Mouse (Mus musculus) forelimb bud, embryonic 11.5 days (tissue): ENCODE measurements at regions not wholly inside any gene's neighbourhood (a gene's known extent, or its start where the extent isn't known, plus 50 kb on each side); places are given as distances from the start of the nearest gene placed in this dataset.

Experiments used
- DNase-seq: peaks from one replicate; pipeline ENCODE4 v3.0.0-alpha.2; 2012; ENCODE audit warnings: low read depth, low spot score

DNA sequence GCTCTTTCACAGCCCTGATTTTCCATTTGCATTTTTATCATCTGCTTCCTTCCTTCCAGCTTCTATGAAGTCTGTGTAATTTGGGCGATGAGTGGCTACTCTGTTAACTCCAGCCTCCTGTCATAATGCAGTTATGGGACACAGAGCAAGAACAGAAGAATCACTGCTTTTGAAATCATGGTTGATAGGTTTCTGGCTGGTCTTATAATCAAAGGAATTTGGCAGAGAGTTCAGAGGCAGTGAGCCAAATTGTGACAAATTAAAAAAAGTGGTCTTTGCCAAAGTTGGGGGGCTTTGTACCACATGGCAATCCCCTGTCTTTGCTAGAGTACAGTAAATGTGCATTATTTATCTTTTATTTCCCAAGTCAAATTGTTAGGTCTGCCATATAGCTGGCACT is 1292.6 kb downstream of the Rapgef2 start:
- DNase-seq = no peak

GRCm38 (mm10) chr3:77944801-77945200 is 1341.5 kb downstream of the Rapgef2 start:
- no peak for DNase-seq

- DNase-seq = no peak
Observed at GRCm38 (mm10) chr3:77897244-77897643, 1389.1 kb downstream of the Rapgef2 start.

- no peak for DNase-seq
Observed at GRCm38 (mm10) chr3:77887634-77888033, 1398.7 kb downstream of the Rapgef2 start.

DNA sequence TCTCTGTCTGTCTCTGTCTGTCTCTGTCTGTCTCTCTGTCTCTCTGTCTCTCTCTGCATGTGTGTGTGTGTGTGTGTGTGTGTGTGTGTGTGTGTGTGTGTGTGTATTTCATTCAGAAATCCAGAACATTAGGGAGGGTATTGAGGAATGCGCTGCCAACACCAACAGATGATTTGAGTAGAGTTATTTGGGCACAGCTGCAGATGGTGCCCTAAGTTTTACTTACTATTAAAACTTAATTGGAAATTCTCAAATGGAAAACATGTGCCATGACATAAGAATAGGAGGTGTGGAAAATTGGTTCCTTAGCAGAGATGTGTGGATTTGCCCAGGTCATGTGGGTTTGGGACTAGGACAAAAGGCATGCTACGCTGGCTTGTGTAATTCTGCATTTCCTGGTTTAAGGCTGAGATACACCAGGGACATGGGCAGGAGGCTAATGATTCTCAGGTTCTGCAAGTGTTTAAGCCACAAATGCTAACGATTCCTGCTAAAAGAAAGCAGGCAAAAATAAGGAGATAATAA is 1437.5 kb downstream of the Rapgef2 start:
- peak; percentile 21 for DNase-seq

DNA sequence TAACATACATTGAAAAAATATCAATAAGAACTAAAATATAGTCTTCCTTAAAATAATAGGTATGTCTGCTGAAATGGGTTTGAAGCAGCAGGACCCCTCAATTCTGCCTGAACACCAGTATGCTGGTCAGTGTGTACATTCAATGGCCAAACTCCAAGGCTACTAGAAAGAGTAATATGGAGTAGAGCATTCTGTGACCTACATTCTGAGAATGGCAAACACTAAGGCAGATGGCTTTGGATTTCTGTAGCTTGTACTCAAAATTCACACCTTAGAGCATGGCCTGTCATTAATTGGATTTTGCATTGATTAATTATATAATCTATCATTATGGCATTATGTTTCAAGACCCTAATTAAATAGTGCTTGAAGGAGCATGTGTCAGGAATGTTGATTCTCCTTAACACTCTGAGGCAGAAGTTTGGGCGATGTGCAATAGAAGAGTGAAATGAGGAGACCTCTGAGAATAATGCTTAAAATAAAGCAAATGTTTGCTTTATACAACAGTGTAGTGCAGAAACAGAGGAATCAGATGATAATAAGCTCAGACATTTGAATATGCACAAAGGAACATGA is 1454.0 kb downstream of the Rapgef2 start:
- DNase-seq = no peak

DNA sequence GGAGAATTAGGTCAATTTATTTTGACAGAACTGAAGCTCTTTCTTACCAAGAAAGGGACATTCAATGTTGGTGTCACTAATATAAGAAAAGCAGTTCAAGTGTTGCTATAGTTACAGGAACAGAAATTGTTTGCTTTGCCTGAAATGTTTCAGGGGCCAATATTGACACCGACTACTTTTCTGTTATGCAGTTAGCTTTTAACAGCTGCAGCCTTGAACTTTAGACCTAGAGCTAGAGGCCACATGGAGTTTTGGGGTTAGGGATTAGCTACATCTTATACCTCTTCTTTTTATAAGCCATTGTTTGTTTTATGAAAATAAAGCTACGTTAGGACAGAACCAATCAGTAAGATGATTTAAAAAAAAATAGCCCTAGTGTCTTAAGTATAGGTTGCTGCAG is 1454.6 kb downstream of the Rapgef2 start:
- no peak for DNase-seq

DNA sequence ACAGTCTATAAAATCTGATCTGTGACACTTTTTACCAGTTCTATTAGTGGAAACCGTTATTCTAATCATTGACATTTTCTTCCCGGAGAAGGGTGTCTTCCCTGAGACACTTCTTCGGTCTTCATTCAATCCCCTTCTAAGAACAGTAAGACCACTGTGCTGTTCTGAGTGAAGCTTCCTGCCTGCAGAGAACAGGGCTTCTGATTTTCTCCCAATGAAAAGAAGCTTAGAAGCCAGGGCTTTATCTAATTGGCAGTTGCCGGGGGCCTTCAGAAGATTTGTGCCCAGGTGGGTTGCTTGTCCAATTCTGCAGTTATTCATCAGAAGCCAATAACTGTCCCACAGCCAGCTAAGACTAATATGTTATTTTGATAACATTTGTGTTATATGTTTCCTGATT is 1455.1 kb downstream of the Rapgef2 start:
- DNase-seq = no peak

DNA sequence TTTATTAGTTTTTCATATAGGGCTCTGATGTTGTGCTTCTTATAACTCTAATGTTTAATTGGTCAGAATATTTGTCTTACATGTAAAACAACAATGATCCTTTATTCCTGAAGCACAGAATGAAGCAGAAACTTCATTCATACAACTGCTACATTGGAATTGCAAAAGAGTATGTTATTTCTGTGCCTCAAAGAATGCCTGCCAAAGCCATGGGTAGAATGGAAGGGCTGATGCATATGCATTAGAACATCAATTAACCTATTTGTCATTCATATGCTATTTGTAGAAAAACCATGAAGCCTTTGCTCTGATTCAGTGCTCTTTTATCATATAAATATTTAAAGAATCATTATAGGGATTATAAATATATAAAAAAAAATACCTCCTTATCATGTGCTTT is 1456.1 kb downstream of the Rapgef2 start:
- no peak for DNase-seq

GRCm38 (mm10) chr3:77800776-77801175 is 1485.5 kb downstream of the Rapgef2 start:
- no peak for DNase-seq

DNA sequence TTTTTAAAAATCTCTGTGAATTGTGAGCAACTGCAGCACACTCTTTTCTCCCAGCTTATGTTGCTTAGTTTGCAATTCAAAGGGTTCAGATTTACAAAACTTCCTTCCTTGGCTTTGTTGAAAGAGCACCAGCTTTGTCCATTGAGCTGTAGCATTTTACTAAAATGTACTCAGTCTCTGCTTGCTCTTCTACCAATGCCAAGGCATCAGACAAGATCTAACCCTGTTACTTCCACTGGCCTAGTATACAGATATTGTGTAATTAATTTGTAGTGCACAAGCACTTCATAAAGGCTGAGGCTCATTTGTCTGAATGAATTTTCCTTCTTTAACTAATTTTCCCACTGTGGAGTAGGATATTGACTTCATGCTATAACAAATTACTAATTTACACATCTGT is 1504.5 kb downstream of the Rapgef2 start:
- no peak for DNase-seq

DNA sequence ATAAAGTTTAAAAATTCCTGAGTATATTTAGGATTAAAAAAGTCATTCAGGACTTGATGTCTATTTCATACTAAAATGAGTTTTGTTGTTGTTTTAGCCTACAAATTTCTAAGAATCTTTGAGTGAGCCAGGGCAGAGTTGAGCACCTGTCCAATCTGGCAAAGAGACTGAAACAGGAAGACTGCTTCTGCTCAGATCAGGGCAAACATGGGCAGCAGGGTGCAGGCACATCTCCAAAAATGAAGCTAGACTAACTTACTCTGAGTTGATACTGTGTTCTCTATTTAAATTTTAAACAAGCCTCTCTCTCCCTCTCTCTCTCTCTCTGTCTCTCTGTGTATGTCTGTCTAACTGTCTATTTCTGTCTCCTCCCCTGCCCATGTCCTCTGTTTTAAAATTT is 1505.0 kb downstream of the Rapgef2 start:
- no peak for DNase-seq

DNA sequence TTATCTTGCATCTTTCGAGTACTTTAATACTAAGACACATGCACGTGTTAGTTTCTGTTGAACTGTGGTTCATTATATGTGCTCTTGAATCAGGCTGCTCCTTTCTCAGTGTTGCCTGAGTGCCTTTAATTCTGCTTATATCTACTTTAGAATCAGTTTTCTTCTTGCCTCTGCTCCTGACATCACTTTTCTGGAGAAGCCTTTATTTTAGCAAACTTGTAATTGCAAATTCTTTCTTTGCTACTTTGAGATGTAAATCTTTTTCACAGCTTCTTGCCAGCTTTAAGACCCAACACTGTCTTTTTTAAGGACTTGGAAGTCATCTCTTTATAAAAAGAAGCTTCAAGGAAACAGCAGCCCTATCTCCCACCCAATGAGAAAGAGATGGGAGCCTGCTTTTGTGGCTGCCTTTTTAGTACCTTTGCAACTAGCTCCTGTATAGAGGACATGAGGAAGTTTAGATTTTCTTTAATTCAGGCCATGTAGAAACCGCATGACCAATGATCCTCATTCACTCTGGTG is 1527.4 kb downstream of the Rapgef2 start:
- no peak for DNase-seq

- DNase-seq = no peak
Observed at GRCm38 (mm10) chr3:77758295-77758694, 1528.0 kb downstream of the Rapgef2 start.

- DNase-seq = no peak
Observed at GRCm38 (mm10) chr3:77742146-77742545, 1544.2 kb downstream of the Rapgef2 start.

- DNase-seq = no peak
Observed at GRCm38 (mm10) chr3:77717840-77718239, 1568.5 kb downstream of the Rapgef2 start.

GRCm38 (mm10) chr3:77695571-77695970 is 1590.7 kb downstream of the Rapgef2 start:
- DNase-seq = no peak

- no peak for DNase-seq
Observed at GRCm38 (mm10) chr3:77666366-77666765, 1592.3 kb downstream of the Fstl5 start.

DNA sequence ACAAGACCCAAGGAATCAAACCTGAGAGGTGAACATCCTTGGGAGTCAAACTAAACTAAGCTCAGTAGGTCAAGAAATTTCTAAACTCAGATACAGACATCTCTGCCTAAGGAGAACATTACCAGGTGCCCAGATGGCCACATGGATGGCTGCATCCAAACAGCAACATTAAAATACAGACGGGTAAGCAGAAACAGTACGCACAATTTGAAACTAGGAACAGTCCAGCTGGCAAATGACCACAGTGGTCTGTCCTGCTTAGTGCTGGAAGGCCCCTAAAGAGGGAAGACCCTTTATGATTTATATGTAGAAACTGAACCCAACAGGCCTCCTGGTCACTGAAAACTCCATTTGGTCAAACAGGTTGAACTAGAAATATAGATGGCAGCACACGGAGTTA is 1579.8 kb downstream of the Fstl5 start:
- DNase-seq = no peak
